Mouse (Mus musculus) E14TG2a.4 (cell line): ENCODE results near the gene Spns2.

ENCODE experiments used
- H3K27me3 ChIP-seq: 2 replicates; pipeline ENCODE4 v1.6.1; 2014; ENCODE audit warnings: low read length, control low read depth; ENCODE audit not compliant: insufficient read depth
- H3K36me3 ChIP-seq: 2 replicates; pipeline ENCODE4 v1.6.1; 2014; ENCODE audit warnings: low read length, control low read depth; ENCODE audit not compliant: insufficient read depth
- H3K4me1 ChIP-seq: replicated peaks from 2 replicates; pipeline ENCODE4 v1.6.1; 2014; ENCODE audit warnings: low read depth, low read length, control low read depth
- H3K4me3 ChIP-seq: replicated peaks from 2 replicates; pipeline ENCODE4 v1.5.1; 2014; ENCODE audit warnings: mild to moderate bottlenecking, low read length
- H3K9me3 ChIP-seq: 2 replicates; pipeline ENCODE4 v1.6.1; 2014; ENCODE audit warnings: low read length, control low read depth
- CTCF ChIP-seq: conservative IDR thresholded peaks from 2 replicates; pipeline ENCODE4 v1.5.1; 2014; ENCODE audit warnings: low read length
- NANOG ChIP-seq: IDR thresholded peaks from 2 replicates; pipeline ENCODE4 v1.6.1; 2014; ENCODE audit warnings: borderline replicate concordance, low read length, mixed read lengths
- POU5F1 ChIP-seq: IDR thresholded peaks from 2 replicates; pipeline ENCODE4 v1.6.1; 2014; ENCODE audit warnings: low read length, borderline replicate concordance

The Spns2 gene

DNA sequence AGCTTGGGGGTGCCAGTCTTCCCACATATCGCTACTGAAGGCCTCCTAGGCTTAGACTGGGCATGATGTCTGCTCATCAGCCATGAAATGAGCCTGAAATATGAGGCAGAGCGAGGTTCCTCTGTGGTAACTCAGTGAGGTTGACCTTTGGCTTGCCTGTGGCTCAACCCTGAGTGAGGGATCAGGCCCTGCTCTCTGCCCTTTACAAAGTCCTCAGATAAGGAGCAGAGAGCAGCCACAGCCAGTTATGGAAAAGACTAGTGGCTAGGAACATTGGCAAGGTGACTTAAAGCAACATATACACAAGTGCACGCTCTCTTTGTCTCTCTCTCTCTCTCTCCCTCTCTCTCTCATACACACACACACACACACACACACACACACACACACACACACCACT, 14.8 kb downstream of the Spns2 start:
- TF ChIP-seq POU5F1: no peak
- TF ChIP-seq CTCF: no peak
- TF ChIP-seq NANOG: no peak
- Histone ChIP-seq H3K36me3 (no peaks in the 10 kb centered on the region), H3K27me3 (peaks cover 4% of the 10 kb centered on the region; the same call in 1 of the 2 replicates), H3K4me1 (peaks cover 4% of the 10 kb centered on the region; the same call in 1 of the 2 replicates), H3K4me3 (no peak overlapping the region), H3K9me3 (no peaks in the 10 kb centered on the region)

GRCm38 (mm10) chr11:72473540-72473939, 16.2 kb downstream of the Spns2 start:
- Histone ChIP-seq H3K27me3 (peaks cover 4% of the 10 kb centered on the region; the same call in 1 of the 2 replicates), H3K36me3 (no peaks in the 10 kb centered on the region), H3K4me1 (peaks cover 12% of the 10 kb centered on the region), H3K9me3 (no peaks in the 10 kb centered on the region), H3K4me3 (no peak overlapping the region)
- TF ChIP-seq NANOG (no peak), CTCF (no peak), POU5F1 (no peak)

- no peaks in the 10 kb centered on the region for H3K9me3 ChIP-seq
- H3K4me3 ChIP-seq: no peak overlapping the region
- H3K4me1 ChIP-seq: peaks cover 8% of the 10 kb centered on the region
- no peaks in the 10 kb centered on the region for H3K36me3 ChIP-seq
- peaks cover 4% of the 10 kb centered on the region; the same call in 1 of the 2 replicates for H3K27me3 ChIP-seq
- no peak for TF ChIP-seq NANOG
- TF ChIP-seq CTCF: no peak
- no peak for TF ChIP-seq POU5F1
These were observed 18.3 kb downstream of the Spns2 start for GRCm38 (mm10) chr11:72471381-72471780.

GRCm38 (mm10) chr11:72470004-72470403, 19.7 kb downstream of the Spns2 start:
- TF ChIP-seq CTCF (no peak), POU5F1 (no peak), NANOG (no peak)
- Histone ChIP-seq H3K9me3 (no peaks in the 10 kb centered on the region), H3K4me3 (no peak overlapping the region), H3K36me3 (no peaks in the 10 kb centered on the region), H3K27me3 (peaks cover 4% of the 10 kb centered on the region; the same call in 1 of the 2 replicates), H3K4me1 (peaks cover 11% of the 10 kb centered on the region)

- TF ChIP-seq POU5F1: no peak
- TF ChIP-seq CTCF: no peak
- TF ChIP-seq NANOG: no peak
- Histone ChIP-seq H3K36me3 (no peaks in the 10 kb centered on the region), H3K27me3 (peaks cover 4% of the 10 kb centered on the region; the same call in 1 of the 2 replicates), H3K9me3 (no peaks in the 10 kb centered on the region), H3K4me1 (peaks cover 16% of the 10 kb centered on the region), H3K4me3 (no peak overlapping the region)
These were observed 20.5 kb downstream of the Spns2 start for GRCm38 (mm10) chr11:72469217-72469616.

DNA sequence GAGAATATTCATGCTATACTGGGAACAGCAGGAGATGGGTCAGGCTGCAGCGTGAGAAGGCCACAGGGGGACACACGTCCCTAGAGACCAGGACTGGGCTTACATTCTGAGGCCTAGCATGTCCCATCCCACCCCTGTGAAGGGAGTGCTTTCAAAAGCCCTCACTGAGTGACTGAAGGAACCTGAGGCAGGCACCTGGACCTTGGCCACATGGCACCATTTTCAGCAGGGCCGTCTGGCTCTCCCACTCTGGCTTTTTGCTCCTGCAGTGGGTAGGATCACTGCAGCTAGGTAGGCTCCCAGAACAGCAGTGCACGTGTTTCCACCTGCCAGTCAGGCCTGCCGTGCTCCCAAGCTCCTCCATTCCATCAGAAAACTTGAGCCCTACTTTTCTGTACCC, 21.2 kb downstream of the Spns2 start:
- no peak overlapping the region for H3K4me3 ChIP-seq
- no peak for TF ChIP-seq POU5F1
- no peak for TF ChIP-seq NANOG
- TF ChIP-seq CTCF: no peak
- H3K27me3 ChIP-seq: peaks cover 4% of the 10 kb centered on the region; the same call in 1 of the 2 replicates
- peaks cover 16% of the 10 kb centered on the region for H3K4me1 ChIP-seq
- H3K9me3 ChIP-seq: no peaks in the 10 kb centered on the region
- H3K36me3 ChIP-seq: no peaks in the 10 kb centered on the region

DNA sequence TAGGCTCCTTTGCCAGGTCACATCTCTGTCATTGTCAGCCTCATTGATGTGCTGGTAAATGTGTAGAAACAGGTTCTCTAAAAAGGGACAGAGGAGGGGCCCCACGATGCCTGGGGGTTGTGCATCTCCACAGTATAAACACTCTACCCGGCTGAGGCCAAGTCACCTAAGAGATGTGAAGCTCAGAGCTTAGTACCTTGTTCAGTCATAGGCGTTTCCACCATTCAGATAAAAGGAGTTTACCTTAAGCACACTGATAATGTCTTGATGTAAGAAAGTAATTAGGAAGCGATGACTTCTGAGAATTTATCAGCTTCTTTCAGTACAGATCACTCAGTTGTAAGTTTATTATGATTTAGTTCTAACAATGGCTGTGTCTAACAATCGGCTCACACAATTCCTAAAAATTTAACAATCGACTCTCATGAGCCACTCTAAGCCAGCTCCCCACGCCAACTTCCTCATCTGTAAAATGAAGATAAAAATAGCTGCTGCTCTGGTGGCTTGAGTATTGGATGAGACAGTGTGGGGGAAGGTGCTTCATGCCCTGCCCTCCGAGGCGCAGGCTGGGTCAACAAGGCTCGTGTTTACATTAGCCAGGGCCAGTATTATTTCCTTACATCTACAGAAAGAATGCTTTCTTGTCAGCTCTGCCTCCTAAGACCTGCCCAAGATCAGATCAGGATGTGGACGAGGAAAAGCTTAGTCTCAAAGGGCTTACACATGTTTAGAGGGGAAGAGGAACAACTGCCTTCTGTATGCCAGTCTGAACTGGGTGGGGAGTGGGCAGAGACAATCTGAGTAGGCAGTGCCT, 22.8 kb downstream of the Spns2 start:
- Histone ChIP-seq H3K27me3 (no peaks in the 10 kb centered on the region), H3K4me3 (no peak overlapping the region), H3K9me3 (no peaks in the 10 kb centered on the region), H3K36me3 (no peaks in the 10 kb centered on the region), H3K4me1 (peaks cover 16% of the 10 kb centered on the region)
- TF ChIP-seq POU5F1 (no peak), CTCF (no peak), NANOG (no peak)

GRCm38 (mm10) chr11:72465978-72466693, 23.6 kb downstream of the Spns2 start:
- no peaks in the 10 kb centered on the region for H3K9me3 ChIP-seq
- H3K36me3 ChIP-seq: no peaks in the 10 kb centered on the region
- H3K27me3 ChIP-seq: no peaks in the 10 kb centered on the region
- TF ChIP-seq CTCF (no peak), POU5F1 (no peak), NANOG (no peak)
- H3K4me3 ChIP-seq: no peak overlapping the region
- H3K4me1 ChIP-seq: peaks cover 16% of the 10 kb centered on the region
